Mouse (Mus musculus) limb, embryonic 14.5 days (tissue): Measurements from ENCODE around the gene Ank2. TPM values are rescaled to one million over a fixed set of nuclear protein-coding genes. Genes with fewer than 3 reads are reported as not detected.
A peak's percentile ranks its signal among the peaks of the same experiment; 100 is the strongest.

ENCODE experiments used
- ATAC-seq: fragments of 200-750 bp; cut with Nextera tagmentation; 2 replicates; pipeline ENCODE4 v1.8.0; 2017; ENCODE audit warnings: low read depth, moderate number of reproducible peaks, moderate TSS enrichment; ENCODE audit not compliant: low FRiP score
- DNase-seq: peaks from one replicate; pipeline ENCODE4 v3.0.0-alpha.2; 2015; ENCODE audit warnings: low spot score
- H3K27ac ChIP-seq: fragments of 300-500 bp; sonication (generic); replicated peaks from 2 replicates; pipeline ENCODE4 v1.5.1; 2014; ENCODE audit warnings: low read depth, mild to moderate bottlenecking, low read length, moderate library complexity, mixed read lengths
- H3K27me3 ChIP-seq: fragments of 300-500 bp; sonication (generic); 2 replicates; pipeline ENCODE4 v1.6.1; 2014; ENCODE audit warnings: low read length, mixed read lengths; ENCODE audit not compliant: control insufficient read depth, insufficient read depth
- H3K36me3 ChIP-seq: fragments of 300-500 bp; sonication (generic); 2 replicates; pipeline ENCODE4 v1.6.1; 2014; ENCODE audit warnings: mild to moderate bottlenecking, low read length, moderate library complexity, mixed read lengths; ENCODE audit not compliant: control insufficient read depth, insufficient read depth
- H3K4me1 ChIP-seq: fragments of 300-500 bp; sonication (generic); 2 replicates; pipeline ENCODE4 v1.6.1; 2014; ENCODE audit warnings: antibody characterized with exemption, low read length, mixed read lengths; ENCODE audit not compliant: control insufficient read depth, insufficient read depth
- H3K4me2 ChIP-seq: fragments of 300-500 bp; sonication (generic); replicated peaks from 2 replicates; pipeline ENCODE4 v1.6.1; 2014; ENCODE audit warnings: low read depth, mild to moderate bottlenecking, low read length, moderate library complexity; ENCODE audit not compliant: severe bottlenecking
- H3K4me3 ChIP-seq: fragments of 300-500 bp; sonication (generic); replicated peaks from 2 replicates; pipeline ENCODE4 v1.5.1; 2014; ENCODE audit warnings: low read length
- H3K9ac ChIP-seq: fragments of 300-500 bp; sonication (generic); 2 replicates; pipeline ENCODE4 v1.6.1; 2014; ENCODE audit warnings: mild to moderate bottlenecking, low read depth, low read length, moderate library complexity; ENCODE audit not compliant: severe bottlenecking
- H3K9me3 ChIP-seq: fragments of 300-500 bp; sonication (generic); 2 replicates; pipeline ENCODE4 v1.6.1; 2016; ENCODE audit warnings: low read length; ENCODE audit not compliant: control insufficient read depth
- POLR2A ChIP-seq: fragments of 200-500 bp; IDR thresholded peaks from 2 replicates; pipeline ENCODE4 v1.8.0; 2012; ENCODE audit warnings: inconsistent platforms, mild to moderate bottlenecking, moderate library complexity, borderline replicate concordance; ENCODE audit not compliant: insufficient read depth, insufficient read length; ENCODE audit errors: extremely low read depth
- WGBS: fragments of 180-500 bp; shearing (Covaris S2); extraction: QIAGEN DNeasy Blood & Tissue Kit; methylation state at CpG from one replicate; pipeline ENCODE4 v1.1.7; 2014; 5-methylcytosine and 5-hydroxymethylcytosine counted together
- polyA plus RNA-seq, 2 experiments: library from polyadenylated mRNA; depleted of rRNA in 1 of 2; stranded (reverse) in 1 of 2; unstranded in 1 of 2; fragments of >200 nt; fragmentation: Nextera tagmentation in 1 of 2; extraction: Ambion mirVana in 1 of 2; gene quantifications; 2 replicates each; pipeline versions ENCODE4 v1.2.1 to v1.2.3; 2012 to 2014

Gene Ank2
- polyA plus RNA-seq, 2 experiments: 33.0 to 41.6 TPM

DNA sequence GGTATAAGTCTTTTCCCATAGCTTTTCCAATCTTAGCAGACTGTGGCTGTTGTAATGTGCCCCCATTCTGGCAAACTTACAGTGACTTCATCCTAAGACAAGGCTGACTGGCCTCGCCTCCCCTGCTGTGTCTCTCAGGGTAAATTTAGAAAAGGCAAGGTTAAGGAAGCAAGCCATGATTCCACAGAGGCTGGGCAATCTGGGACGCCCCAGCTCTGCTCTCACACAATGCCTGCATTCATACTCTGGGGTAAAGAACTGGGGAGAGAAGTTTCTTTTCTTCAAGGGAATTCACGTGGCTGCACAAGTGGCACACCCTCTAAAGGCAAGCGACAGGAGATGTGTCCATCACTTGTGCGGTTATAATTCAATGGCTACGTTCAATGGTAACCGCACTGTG lies 505.0 kb downstream of the Ank2 start:
- DNase-seq: no peak
- no peak overlapping the region for H3K4me3 ChIP-seq
- ATAC-seq: no peak
- H3K4me2 ChIP-seq: no peak overlapping the region
- H3K9ac ChIP-seq: no peak overlapping the region
- H3K36me3 ChIP-seq: no peaks in the 10 kb centered on the region; the same call in 1 of the 2 replicates
- peaks cover 13% of the 10 kb centered on the region; the same call in 1 of the 2 replicates for H3K4me1 ChIP-seq
- TF ChIP-seq POLR2A: no peak
- 82% methylated on average over 7 of the region's 7 CpGs for WGBS
- no peak overlapping the region for H3K27ac ChIP-seq
- no peaks in the 10 kb centered on the region for H3K27me3 ChIP-seq
- no peaks in the 10 kb centered on the region for H3K9me3 ChIP-seq

DNA sequence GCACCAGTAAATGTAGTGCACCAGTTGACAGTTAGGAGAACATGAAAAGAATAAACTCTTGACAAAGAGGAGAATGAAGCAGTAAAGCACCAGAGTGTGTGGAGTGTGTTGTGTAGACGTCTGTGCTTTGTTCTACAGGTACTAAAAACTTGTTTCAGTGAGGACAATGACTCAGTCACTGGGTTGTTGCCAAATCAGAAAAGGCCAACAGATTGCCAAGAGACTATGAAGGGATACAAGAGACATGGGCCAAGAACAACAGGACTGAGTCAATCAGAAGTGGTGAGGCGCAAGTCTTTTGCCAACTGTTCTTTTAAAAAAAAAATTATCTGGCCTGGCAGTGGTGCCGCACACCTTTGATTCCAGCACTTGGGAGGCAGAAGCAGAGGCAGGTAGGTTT lies 509.2 kb downstream of the Ank2 start:
- Histone ChIP-seq H3K9ac (no peak overlapping the region), H3K27me3 (no peaks in the 10 kb centered on the region), H3K4me2 (no peak overlapping the region), H3K4me1 (no peaks in the 10 kb centered on the region), H3K36me3 (no peaks in the 10 kb centered on the region; the same call in 1 of the 2 replicates), H3K27ac (no peak overlapping the region), H3K4me3 (no peak overlapping the region), H3K9me3 (no peaks in the 10 kb centered on the region)
- WGBS: 90% methylated on average over 3 of the region's 3 CpGs
- ATAC-seq: no peak
- no peak for DNase-seq
- no peak for TF ChIP-seq POLR2A

DNA sequence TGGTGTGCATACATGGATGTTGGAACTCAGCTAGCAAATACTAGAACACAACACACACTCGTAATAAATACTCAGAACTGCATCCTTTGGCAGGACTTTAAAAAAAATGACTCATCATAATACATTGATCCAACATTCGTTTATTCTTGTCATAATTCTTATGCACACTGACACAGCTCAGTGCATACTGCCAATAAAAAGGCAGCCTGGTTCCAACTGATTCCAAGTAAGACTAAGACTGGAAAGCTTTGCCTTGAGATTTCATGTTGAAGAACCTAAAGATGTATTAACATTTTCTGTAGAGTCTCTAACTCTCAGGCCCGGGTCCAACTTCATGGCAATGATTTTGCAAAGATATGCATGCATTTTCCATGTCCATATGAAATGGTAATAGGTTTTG lies 512.5 kb downstream of the Ank2 start:
- Histone ChIP-seq H3K4me1 (no peaks in the 10 kb centered on the region), H3K27me3 (no peaks in the 10 kb centered on the region), H3K9ac (no peak overlapping the region), H3K36me3 (no peaks in the 10 kb centered on the region), H3K9me3 (no peaks in the 10 kb centered on the region), H3K4me3 (no peak overlapping the region), H3K4me2 (no peak overlapping the region), H3K27ac (no peak overlapping the region)
- ATAC-seq (no peak), DNase-seq (peak; percentile 27)
- 80% methylated on average over 3 of the region's 3 CpGs for WGBS
- no peak for TF ChIP-seq POLR2A

DNA sequence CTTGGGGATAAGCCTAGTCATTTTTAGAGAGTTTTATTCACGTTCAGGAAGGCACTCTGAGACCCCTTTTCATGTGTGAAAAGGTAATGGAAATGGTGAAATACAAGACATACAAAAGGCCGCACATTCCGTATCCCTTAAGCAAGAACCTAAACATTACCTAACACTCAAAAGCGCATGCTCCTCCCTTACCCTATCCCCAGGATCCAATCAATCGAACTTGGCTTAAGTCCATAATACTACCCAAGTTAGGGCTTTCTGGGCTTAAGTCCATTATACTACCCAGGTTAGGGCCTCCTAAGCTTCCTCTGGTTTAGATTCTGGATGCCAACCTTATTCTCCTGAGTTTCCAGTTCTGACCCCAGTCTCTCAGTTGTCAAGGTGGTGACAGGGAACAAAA lies 516.3 kb downstream of the Ank2 start:
- Histone ChIP-seq H3K4me3 (no peak overlapping the region), H3K27me3 (no peaks in the 10 kb centered on the region), H3K9me3 (no peaks in the 10 kb centered on the region), H3K27ac (no peak overlapping the region), H3K4me2 (no peak overlapping the region), H3K9ac (no peak overlapping the region), H3K4me1 (no peaks in the 10 kb centered on the region), H3K36me3 (no peaks in the 10 kb centered on the region)
- DNase-seq (no peak), ATAC-seq (no peak)
- TF ChIP-seq POLR2A: no peak
- 85% methylated on average over 5 of the region's 5 CpGs for WGBS

DNA sequence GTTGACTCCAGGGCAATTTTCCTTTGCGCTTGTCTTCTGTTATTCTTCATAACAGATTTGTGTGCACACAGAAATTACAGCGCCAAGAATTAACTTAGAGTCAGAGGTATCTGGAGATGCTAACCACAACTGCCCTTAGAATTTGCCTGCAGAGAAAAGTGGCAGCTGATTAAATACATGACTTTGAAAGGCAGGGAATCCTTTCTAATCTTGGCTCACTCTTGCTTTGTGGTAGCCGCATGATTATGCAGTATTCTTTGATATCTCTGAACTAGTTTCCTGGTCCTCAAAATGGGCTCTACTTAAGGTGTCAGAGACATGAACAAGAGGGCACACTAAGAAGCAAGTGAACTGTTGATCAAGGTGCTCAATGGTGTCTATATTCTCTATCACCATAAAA lies 518.0 kb downstream of the Ank2 start:
- H3K27ac ChIP-seq: no peak overlapping the region
- no peak for TF ChIP-seq POLR2A
- no peaks in the 10 kb centered on the region for H3K36me3 ChIP-seq

DNA sequence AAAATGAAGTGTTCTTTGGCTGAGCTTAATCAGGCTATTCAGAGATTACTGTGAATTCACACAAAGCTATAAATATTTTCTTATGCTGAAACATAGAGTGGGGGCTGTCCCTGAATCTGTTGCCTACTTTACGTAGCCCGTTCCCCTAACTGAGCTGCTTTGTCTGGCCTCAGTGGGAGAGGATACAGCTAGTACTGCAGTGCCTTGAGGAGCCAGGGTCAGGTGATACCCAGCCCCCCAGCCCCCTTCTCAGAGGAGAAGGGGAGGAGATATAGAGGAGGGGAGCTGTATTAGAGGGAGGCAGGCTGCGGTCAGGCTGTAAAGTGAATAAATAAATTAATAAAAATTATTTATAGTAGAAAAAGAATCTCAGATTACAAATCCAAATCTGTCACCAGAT lies 519.5 kb downstream of the Ank2 start:
- no peak overlapping the region for H3K4me3 ChIP-seq
- DNase-seq (no peak), ATAC-seq (no peak)
- no peak overlapping the region for H3K9ac ChIP-seq
- H3K36me3 ChIP-seq: no peaks in the 10 kb centered on the region
- no peak overlapping the region for H3K4me2 ChIP-seq
- no peak for TF ChIP-seq POLR2A
- WGBS: 87% methylated on average over 3 of the region's 3 CpGs
- no peaks in the 10 kb centered on the region for H3K9me3 ChIP-seq
- H3K27ac ChIP-seq: no peak overlapping the region
- H3K4me1 ChIP-seq: no peaks in the 10 kb centered on the region
- no peaks in the 10 kb centered on the region for H3K27me3 ChIP-seq

More for the DNA sequence above, 518.0 kb downstream of the Ank2 start:
- DNase-seq (no peak), ATAC-seq (no peak)
- Histone ChIP-seq H3K4me1 (no peaks in the 10 kb centered on the region), H3K9me3 (no peaks in the 10 kb centered on the region), H3K9ac (no peak overlapping the region), H3K4me3 (no peak overlapping the region), H3K4me2 (no peak overlapping the region), H3K27me3 (no peaks in the 10 kb centered on the region)
- 90% methylated on average over 3 of the region's 3 CpGs for WGBS
